Mouse (Mus musculus) hindbrain, postnatal 0 days (tissue): ENCODE data around the gene Tom1l2. TPM values are rescaled to one million over a fixed set of nuclear protein-coding genes. Genes with fewer than 3 reads are reported as not detected.
A peak's percentile ranks its signal among the peaks of the same experiment; 100 is the strongest.

Experiments
- ATAC-seq: fragments of 200-750 bp; cut with Nextera tagmentation; 2 replicates; pipeline ENCODE4 v1.8.0; 2017; ENCODE audit warnings: mild to moderate bottlenecking, moderate TSS enrichment, moderate library complexity
- DNase-seq: peaks from one replicate; pipeline ENCODE4 v3.0.0-alpha.2; 2015; ENCODE audit warnings: low spot score
- H3K27ac ChIP-seq: fragments of 300-500 bp; sonication (generic); 2 replicates; pipeline ENCODE4 v1.5.1; 2014; ENCODE audit warnings: mild to moderate bottlenecking
- H3K27me3 ChIP-seq: fragments of 300-500 bp; sonication (generic); 2 replicates; pipeline ENCODE4 v1.6.1; 2014; ENCODE audit warnings: low read length, mixed read lengths; ENCODE audit not compliant: insufficient read depth
- H3K36me3 ChIP-seq: fragments of 300-500 bp; sonication (generic); 2 replicates; pipeline ENCODE4 v1.6.1; 2014; ENCODE audit warnings: low read length, mixed read lengths; ENCODE audit not compliant: insufficient read depth
- H3K4me1 ChIP-seq: fragments of 300-500 bp; sonication (generic); 2 replicates; pipeline ENCODE4 v1.6.1; 2014; ENCODE audit warnings: antibody characterized with exemption, low read length, mixed read lengths; ENCODE audit not compliant: insufficient read depth
- H3K4me2 ChIP-seq: fragments of 300-500 bp; sonication (generic); 2 replicates; pipeline ENCODE4 v1.6.1; 2014; ENCODE audit warnings: low read depth, mild to moderate bottlenecking, low read length, moderate library complexity, mixed read lengths
- H3K4me3 ChIP-seq: fragments of 300-500 bp; sonication (generic); 2 replicates; pipeline ENCODE4 v1.5.1; 2014; ENCODE audit warnings: low read length
- H3K9ac ChIP-seq: fragments of 300-500 bp; sonication (generic); replicated peaks from 2 replicates; pipeline ENCODE4 v1.6.1; 2014; ENCODE audit warnings: mild to moderate bottlenecking, low read length, moderate library complexity, mixed read lengths
- H3K9me3 ChIP-seq: fragments of 300-500 bp; sonication (generic); 2 replicates; pipeline ENCODE4 v1.6.1; 2016; ENCODE audit warnings: low read length, mixed read lengths
- CTCF ChIP-seq: IDR thresholded peaks from 2 replicates; pipeline ENCODE4 v1.5.1; 2016; ENCODE audit warnings: antibody characterized with exemption, control low read depth, low read depth
- WGBS: fragments of 180-500 bp; shearing (Covaris S2); extraction: QIAGEN DNeasy Blood & Tissue Kit; methylation state at CpG from one replicate; pipeline ENCODE4 v1.1.7; 2014; 5-methylcytosine and 5-hydroxymethylcytosine counted together
- polyA plus RNA-seq: library from polyadenylated mRNA; unstranded; fragments of >200 nt; fragmentation: Nextera tagmentation; extraction: Ambion mirVana; gene quantifications from 2 replicates; pipeline ENCODE4 v1.2.1, GENCODE M21; 2015
- total RNA-seq: library from RNA; depleted of rRNA; stranded (reverse); fragments of >200 nt; gene quantifications from 2 replicates; pipeline ENCODE4 v1.2.3, GENCODE M21; 2014

Tom1l2 gene
- total and polyA plus RNA-seq, 2 experiments from 2014 or later = 48.2 to 124 TPM

DNA sequence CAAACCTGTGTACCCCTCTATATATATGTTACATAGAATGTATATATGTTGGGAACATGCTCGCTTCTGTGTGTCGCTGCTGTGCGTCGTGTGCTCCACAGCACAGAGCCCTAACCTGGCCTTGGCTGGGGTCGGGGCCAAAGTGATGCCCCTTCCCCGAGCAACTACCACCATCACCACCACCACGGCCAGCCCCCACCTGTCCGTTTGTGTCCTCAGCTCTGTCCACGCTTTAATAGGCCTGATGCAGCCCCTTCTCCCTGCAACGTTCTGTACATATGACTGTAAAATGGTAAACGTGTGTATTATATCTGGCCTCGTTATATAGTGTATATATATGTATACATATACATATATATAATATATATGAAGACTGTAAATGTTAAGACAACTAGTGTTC lies 154.1 kb downstream of the Tom1l2 start:
- peaks cover 12% of the 10 kb centered on the region for H3K4me1 ChIP-seq
- peaks cover 39% of the 10 kb centered on the region for H3K36me3 ChIP-seq
- no peak for DNase-seq
- TF ChIP-seq CTCF = no peak
- H3K4me3 ChIP-seq = no peak overlapping the region
- H3K27me3 ChIP-seq = no peaks in the 10 kb centered on the region
- H3K27ac ChIP-seq = no peak overlapping the region
- H3K9ac ChIP-seq = no peak overlapping the region; the same call in 1 of the 2 replicates
- 87% methylated on average over 12 of the region's 12 CpGs for WGBS
- ATAC-seq = no peak
- no peak overlapping the region for H3K4me2 ChIP-seq
- H3K9me3 ChIP-seq = no peaks in the 10 kb centered on the region

DNA sequence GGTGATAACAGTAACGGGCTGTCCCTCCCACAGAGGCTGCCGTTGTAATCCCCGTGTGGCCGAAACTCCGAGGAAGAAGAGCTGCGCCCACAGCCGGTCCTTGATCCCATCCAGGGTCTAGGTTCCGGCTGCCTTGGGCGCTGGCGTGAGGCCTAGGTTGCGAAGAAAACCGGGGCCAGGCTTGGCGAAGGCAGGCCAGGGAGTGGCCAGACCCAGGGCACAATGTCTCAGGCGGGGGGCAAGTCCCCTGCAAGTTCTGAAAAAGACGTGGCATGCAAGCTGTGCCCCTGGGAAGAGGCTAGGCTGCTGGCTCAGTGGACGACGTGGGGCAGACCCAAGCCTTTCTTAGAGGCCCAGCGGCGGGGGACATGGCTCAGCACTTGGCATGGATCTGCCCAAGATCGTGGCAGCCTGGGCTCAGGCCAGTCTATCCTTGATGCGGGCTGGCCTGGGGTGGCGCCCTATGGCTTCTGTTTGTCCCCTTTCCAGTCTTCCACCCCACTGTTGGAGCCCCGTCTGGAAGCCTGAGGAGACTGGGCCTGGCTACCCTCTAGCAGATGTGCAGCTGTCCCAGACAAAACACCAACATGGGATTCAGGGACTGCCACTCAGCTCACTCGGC lies 154.6 kb downstream of the Tom1l2 start:
- Histone ChIP-seq H3K36me3 (peaks cover 36% of the 10 kb centered on the region), H3K27me3 (no peaks in the 10 kb centered on the region), H3K9me3 (no peaks in the 10 kb centered on the region), H3K4me1 (peaks cover 14% of the 10 kb centered on the region), H3K9ac (no peak overlapping the region; the same call in 1 of the 2 replicates), H3K4me3 (no peak overlapping the region), H3K27ac (no peak overlapping the region; the same call in 1 of the 2 replicates), H3K4me2 (no peak overlapping the region)
- ATAC-seq (0 out of 2 replicates have a peak, but pooled peaks have one; percentile 11), DNase-seq (peak; percentile 51)
- WGBS = 48% methylated on average over 24 of the region's 24 CpGs
- TF ChIP-seq CTCF = no peak

DNA sequence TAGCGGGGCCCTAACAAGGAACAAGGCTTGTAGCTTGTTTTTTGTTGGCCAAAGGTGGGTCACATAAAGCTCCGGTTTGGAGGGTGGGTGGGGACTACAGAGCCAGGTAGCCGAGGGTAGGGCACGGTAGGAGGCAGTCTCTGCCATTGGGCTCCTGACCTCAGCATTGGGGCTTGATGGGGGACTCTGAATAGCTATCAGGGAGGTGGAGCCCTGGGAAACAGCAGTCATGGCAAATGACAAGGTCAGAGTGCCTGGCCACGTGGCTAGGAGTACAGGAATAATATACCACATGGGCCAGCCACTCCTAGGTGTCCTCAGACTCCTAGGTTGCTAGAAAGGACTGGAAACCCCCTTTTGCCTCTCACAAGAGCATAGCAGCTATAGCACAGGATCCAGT lies 156.4 kb downstream of the Tom1l2 start:
- ATAC-seq (no peak), DNase-seq (no peak)
- peaks cover 8% of the 10 kb centered on the region; the same call in 1 of the 2 replicates for H3K4me1 ChIP-seq
- H3K36me3 ChIP-seq = peaks cover 32% of the 10 kb centered on the region
- no peak overlapping the region for H3K4me2 ChIP-seq
- TF ChIP-seq CTCF = no peak
- H3K9me3 ChIP-seq = no peaks in the 10 kb centered on the region
- no peak overlapping the region for H3K4me3 ChIP-seq
- H3K27me3 ChIP-seq = no peaks in the 10 kb centered on the region
- WGBS = 75% methylated on average over 5 of the region's 5 CpGs
- H3K27ac ChIP-seq = no peak overlapping the region
- no peak overlapping the region for H3K9ac ChIP-seq

DNA sequence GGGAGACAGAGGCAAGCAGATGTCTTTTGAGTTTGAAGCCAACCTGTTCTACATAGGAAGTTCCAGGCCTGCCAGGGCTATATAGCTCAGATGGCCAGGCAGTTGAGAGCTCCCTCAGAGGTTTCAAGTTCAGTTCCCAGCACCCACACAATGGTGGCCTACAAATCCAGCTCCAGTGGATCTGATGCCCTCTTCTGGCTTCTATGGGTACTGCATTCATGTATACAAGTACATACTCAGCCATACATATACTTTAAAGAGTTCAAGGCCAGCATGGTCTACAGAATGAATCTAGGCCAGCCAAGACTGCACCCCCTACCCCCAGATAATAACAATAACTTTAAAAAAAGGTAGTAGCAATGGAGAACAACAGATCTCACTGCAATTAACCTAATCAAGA lies 157.6 kb downstream of the Tom1l2 start:
- peak; percentile 64 for TF ChIP-seq CTCF
- peaks cover 7% of the 10 kb centered on the region; the same call in 1 of the 2 replicates for H3K4me1 ChIP-seq
- H3K4me3 ChIP-seq = no peak overlapping the region
- H3K4me2 ChIP-seq = no peak overlapping the region
- no peaks in the 10 kb centered on the region for H3K9me3 ChIP-seq
- no peak overlapping the region for H3K9ac ChIP-seq
- no peak overlapping the region for H3K27ac ChIP-seq
- ATAC-seq (no peak), DNase-seq (peak; percentile 43)
- H3K36me3 ChIP-seq = peaks cover 41% of the 10 kb centered on the region
- H3K27me3 ChIP-seq = no peaks in the 10 kb centered on the region

DNA sequence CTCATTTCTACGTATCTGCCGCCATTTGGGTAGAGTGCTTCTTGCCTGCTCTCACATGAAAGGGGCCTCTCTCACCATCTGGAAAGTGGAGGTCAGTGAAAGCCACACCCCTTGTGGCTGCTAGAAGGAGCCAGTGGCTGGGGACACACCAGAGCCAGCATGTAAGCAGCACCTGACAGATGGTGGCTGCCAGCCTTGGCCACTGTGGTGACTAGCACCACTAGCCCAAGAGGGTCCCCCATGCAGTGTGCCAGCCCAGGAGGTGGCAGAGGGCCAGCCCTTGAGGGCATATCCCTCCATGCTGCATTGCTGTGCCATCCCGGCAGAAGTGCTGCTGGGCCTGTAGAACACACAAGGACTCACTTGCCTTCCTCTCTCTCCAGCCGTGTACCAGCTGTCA lies 159.1 kb downstream of the Tom1l2 start:
- Histone ChIP-seq H3K36me3 (peaks cover 37% of the 10 kb centered on the region), H3K27me3 (no peaks in the 10 kb centered on the region), H3K9me3 (no peaks in the 10 kb centered on the region), H3K4me2 (no peak overlapping the region), H3K9ac (no peak overlapping the region), H3K4me3 (no peak overlapping the region), H3K27ac (peak overlapping the region; percentile 45; the same call in 1 of the 2 replicates), H3K4me1 (peaks cover 4% of the 10 kb centered on the region; the same call in 1 of the 2 replicates)
- 52% methylated on average over 4 of the region's 4 CpGs for WGBS
- ATAC-seq = 0 out of 2 replicates have a peak, but pooled peaks have one; percentile 18
- no peak for TF ChIP-seq CTCF
- peak; percentile 53 for DNase-seq

DNA sequence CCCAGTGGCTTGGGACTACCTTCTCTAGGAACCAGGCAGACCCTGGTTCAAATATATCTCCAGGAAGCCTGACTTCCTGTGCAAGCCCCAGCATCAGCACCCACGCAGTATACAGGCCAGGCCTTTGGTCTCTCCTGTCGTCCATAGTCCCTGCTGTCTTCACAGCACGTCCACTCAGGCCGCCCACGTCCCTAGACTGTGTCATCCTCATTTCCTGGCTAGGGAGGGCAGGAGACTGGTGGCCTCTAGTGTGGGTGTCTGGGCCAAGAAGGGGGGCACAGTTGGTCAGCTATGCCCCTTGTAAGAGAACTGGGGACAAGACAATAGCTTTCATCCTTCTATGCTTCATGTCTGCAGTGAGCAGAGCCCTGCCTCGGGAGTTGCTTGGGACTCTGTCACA lies 160.2 kb downstream of the Tom1l2 start:
- 72% methylated on average over 6 of the region's 6 CpGs for WGBS
- Histone ChIP-seq H3K27ac (no peak overlapping the region), H3K4me3 (no peak overlapping the region), H3K27me3 (no peaks in the 10 kb centered on the region), H3K36me3 (peaks cover 35% of the 10 kb centered on the region), H3K9ac (no peak overlapping the region), H3K4me1 (peaks cover 4% of the 10 kb centered on the region; the same call in 1 of the 2 replicates), H3K9me3 (no peaks in the 10 kb centered on the region), H3K4me2 (no peak overlapping the region)
- ATAC-seq (no peak), DNase-seq (no peak)
- TF ChIP-seq CTCF = no peak

DNA sequence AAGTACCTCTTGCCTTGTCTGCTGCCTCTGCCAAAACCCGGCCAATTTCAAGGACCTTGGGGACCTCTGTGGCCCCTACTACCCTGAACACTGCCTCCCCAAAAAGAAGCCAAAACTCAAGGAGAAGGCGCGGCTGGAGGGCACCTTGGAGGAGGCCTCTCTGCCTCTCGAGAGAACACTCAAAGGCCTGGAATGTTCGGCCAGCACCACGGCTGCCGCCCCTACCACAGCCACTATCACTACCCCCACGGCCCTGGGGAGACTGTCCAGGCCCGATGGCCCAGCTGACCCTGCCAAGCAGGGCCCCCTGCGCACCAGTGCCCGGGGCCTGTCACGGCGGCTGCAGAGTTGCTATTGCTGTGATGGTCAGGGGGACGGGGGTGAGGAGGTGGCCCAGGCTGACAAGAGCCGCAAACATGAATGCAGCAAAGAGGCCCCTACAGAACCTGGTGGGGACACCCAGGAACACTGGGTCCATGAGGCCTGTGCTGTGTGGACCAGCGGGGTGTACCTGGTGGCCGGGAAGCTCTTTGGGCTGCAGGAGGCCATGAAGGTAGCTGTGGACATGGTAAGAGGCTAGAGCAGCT lies 162.6 kb downstream of the Tom1l2 start:
- H3K9me3 ChIP-seq = no peaks in the 10 kb centered on the region
- H3K27me3 ChIP-seq = no peaks in the 10 kb centered on the region
- H3K4me2 ChIP-seq = no peak overlapping the region
- H3K4me1 ChIP-seq = peaks cover 14% of the 10 kb centered on the region
- WGBS = 91% methylated on average over 17 of the region's 17 CpGs
- no peak for TF ChIP-seq CTCF
- DNase-seq (no peak), ATAC-seq (no peak)
- peaks cover 43% of the 10 kb centered on the region for H3K36me3 ChIP-seq
- no peak overlapping the region for H3K27ac ChIP-seq
- no peak overlapping the region for H3K4me3 ChIP-seq
- no peak overlapping the region for H3K9ac ChIP-seq
